Mouse (Mus musculus) E14TG2a.4 (cell line): ENCODE measurements around the gene Plekhg1.

ENCODE experiments used
- CTCF ChIP-seq: conservative IDR thresholded peaks from 2 replicates; pipeline ENCODE4 v1.5.1; 2014; ENCODE audit warnings: low read length
- NANOG ChIP-seq: IDR thresholded peaks from 2 replicates; pipeline ENCODE4 v1.6.1; 2014; ENCODE audit warnings: borderline replicate concordance, low read length, mixed read lengths
- POU5F1 ChIP-seq: IDR thresholded peaks from 2 replicates; pipeline ENCODE4 v1.6.1; 2014; ENCODE audit warnings: low read length, borderline replicate concordance

- no peak for TF ChIP-seq CTCF
- no peak for TF ChIP-seq POU5F1
- no peak for TF ChIP-seq NANOG
These were observed 10.5 kb upstream of the Plekhg1 start for GRCm38 (mm10) chr10:3729666-3730065.
